Mouse (Mus musculus) bone marrow, adult 2 months (tissue): Measurements from ENCODE around the gene Arhgef7.

Experiments
- CTCF ChIP-seq: fragments of 200-500 bp; IDR thresholded peaks from 2 replicates; pipeline ENCODE4 v1.5.1; 2011; ENCODE audit warnings: low read length, control low read depth; ENCODE audit not compliant: control insufficient read depth, insufficient read depth
- POLR2A ChIP-seq: fragments of 200-500 bp; IDR thresholded peaks from 2 replicates; pipeline ENCODE4 v1.6.1; 2011; ENCODE audit warnings: low read depth, mild to moderate bottlenecking, control low read depth, low read length, borderline replicate concordance; ENCODE audit not compliant: control insufficient read depth

DNA sequence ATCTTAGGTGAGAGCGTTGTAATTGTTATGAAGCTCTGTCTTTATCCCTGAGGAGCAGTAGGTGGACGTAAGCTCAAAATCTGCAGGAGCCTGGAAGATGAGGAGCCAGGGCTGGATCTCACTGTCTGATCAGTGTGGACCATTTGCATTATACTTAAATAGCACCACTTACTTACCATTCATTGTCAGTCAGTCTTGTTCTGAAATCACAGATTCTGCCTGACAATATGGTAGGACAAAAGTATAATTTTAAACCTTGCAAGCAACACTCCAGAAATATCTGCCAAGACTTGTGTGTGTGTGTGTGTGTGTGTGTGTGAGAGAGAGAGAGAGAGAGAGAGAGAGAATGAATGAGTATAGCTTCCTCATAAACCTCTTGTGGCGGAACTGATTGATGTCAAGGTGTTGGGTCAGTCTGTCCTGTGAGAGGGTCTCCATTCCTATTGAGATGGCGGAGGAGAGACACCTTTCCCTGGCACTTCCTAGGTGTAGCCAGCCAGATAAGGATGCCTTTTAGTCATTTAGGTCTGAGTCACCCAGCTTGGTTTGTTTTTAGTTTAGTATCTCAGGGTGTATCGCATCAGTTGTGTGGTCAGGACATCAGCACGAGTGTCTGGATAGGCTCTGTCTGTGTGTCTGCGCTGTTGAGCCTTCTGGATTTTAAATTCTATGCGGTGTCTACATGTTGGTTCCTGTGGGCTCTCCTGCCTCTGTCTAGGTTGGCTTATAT lies 49.1 kb downstream of the Arhgef7 start:
- no peak for TF ChIP-seq CTCF
- TF ChIP-seq POLR2A = no peak
